Mouse (Mus musculus): ENCODE data around the gene Ctla4. TPM values are rescaled to one million over a fixed set of nuclear protein-coding genes. Genes with fewer than 3 reads are reported as not detected.

Ctla4 gene
- polyA plus RNA-seq, 1 experiment from 2014 or later: not detected

DNA sequence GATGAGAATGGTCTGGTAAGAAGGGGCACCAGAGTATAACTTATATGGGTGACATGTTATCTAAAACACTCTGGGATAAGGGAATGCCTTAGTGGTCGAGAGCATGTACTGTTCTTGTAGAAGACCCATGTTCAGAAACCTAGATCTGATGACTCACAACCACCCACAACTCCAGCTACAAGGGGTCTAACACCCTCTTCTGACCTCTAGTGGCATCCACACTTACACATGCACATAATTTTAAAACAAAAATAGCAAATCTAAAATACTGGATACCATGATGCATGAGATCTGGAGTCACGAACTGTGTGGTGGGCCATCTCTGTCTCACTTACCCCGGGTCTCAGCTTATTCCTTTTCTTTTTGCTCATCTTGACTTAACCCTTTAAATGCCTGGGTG lies 53.2 kb downstream of the Ctla4 start:
- H3K9me3 ChIP-seq (ENCODE audit: control insufficient read depth): no peaks in the 10 kb centered on the region
- H3K27ac ChIP-seq (ENCODE audit: low read depth, low read length): no peak overlapping the region
- no peak for ATAC-seq
- no peak overlapping the region for H3K4me2 ChIP-seq (replicated peaks; ENCODE audit: low read depth)
- H3K36me3 ChIP-seq (ENCODE audit: control insufficient read depth, insufficient read depth): no peaks in the 10 kb centered on the region
- H3K27me3 ChIP-seq (replicated peaks; ENCODE audit: control insufficient read depth, insufficient read depth, low read length): no peaks in the 10 kb centered on the region
- 71% methylated on average over 3 of the region's 3 CpGs for WGBS
- no peak for TF ChIP-seq CTCF (IDR thresholded peaks at IDR 0.05; ENCODE audit: low read depth)
- no peaks in the 10 kb centered on the region for H3K4me1 ChIP-seq (replicated peaks; ENCODE audit: control insufficient read depth, insufficient read depth, low read length)
- no peak overlapping the region for H3K9ac ChIP-seq (ENCODE audit: low read depth, low read length)
- no peak overlapping the region for H3K4me3 ChIP-seq (ENCODE audit: low read depth, low read length)

DNA sequence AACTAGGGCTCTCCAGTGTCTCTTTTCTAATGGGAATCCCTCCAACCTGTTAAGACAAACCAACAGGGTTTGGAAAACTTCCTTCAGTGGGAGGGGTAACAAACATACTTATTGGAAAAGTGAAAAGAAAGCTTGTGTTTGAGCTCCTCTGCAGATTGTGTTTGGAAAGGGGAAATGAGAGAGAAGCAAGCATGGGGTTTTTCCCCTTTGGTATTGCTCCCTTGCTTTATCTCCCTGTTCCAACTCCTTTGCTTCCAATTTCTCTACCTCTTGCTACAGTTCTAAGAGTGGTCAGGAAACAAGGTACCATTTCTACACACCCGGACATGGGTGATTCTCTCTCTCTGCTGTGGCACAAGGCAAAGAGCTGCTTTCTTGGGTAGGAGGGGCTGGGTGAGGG lies 53.8 kb downstream of the Ctla4 start:
- 85% methylated on average over 1 of the region's 1 CpGs for WGBS
- Histone ChIP-seq H3K27me3 (replicated peaks; ENCODE audit: control insufficient read depth, insufficient read depth, low read length) (no peaks in the 10 kb centered on the region), H3K27ac (ENCODE audit: low read depth, low read length) (no peak overlapping the region), H3K4me1 (replicated peaks; ENCODE audit: control insufficient read depth, insufficient read depth, low read length) (no peaks in the 10 kb centered on the region), H3K9ac (ENCODE audit: low read depth, low read length) (no peak overlapping the region), H3K4me3 (ENCODE audit: low read depth, low read length) (no peak overlapping the region), H3K9me3 (ENCODE audit: control insufficient read depth) (no peaks in the 10 kb centered on the region), H3K36me3 (ENCODE audit: control insufficient read depth, insufficient read depth) (no peaks in the 10 kb centered on the region), H3K4me2 (replicated peaks; ENCODE audit: low read depth) (no peak overlapping the region)
- TF ChIP-seq CTCF (IDR thresholded peaks at IDR 0.05; ENCODE audit: low read depth): no peak
- no peak for ATAC-seq

DNA sequence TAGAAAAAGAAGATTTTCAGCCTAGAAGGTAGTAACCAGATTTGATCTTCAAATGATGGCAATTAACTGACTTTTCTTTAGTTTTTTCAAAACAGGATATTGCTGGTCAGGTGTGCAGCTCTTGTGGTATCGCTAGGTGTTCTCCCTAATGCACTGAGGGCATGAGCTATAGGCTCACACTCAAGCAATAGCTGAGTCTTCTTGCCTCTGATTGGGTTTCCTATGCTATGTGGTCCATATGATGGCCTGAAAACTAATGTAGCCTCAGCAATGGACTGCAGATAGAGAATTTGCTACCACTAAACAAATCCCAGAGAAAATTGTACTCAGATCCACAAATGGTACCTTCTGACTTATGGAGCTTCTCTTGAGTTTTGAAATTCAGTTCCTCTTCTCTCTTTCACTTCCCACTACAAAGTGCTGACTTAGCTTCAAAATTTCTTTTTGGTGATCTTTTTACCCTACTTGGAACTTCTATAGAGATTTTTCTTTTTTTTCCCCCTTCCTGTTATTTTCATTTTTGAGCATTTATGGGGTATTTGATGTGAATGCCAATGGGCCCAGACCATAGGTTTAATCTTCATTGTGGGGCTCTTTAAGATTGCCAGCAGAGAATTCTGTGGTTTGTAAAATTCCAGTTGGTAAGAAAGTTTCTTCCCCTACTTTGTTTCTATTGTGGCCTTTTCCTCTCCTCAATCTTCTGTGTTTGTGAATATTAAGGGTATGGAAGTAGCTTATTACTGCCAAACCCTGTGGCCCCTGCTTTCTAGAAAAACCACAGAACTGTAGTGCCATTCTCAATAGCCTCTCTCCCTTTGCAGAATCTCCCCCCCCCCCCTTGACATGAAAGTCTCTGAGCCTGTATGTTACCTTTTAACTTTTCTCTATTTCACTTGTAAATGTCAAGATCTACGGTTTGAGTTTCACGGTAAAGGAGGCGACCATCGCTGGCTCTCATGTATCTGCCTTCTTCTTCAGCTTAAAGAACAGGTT lies 54.6 kb downstream of the Ctla4 start:
- no peak overlapping the region for H3K4me2 ChIP-seq (replicated peaks; ENCODE audit: low read depth)
- no peak overlapping the region for H3K4me3 ChIP-seq (ENCODE audit: low read depth, low read length)
- H3K36me3 ChIP-seq (ENCODE audit: control insufficient read depth, insufficient read depth): no peaks in the 10 kb centered on the region
- ATAC-seq: no peak
- 91% methylated on average over 5 of the region's 5 CpGs for WGBS
- TF ChIP-seq CTCF (IDR thresholded peaks at IDR 0.05; ENCODE audit: low read depth): no peak
- H3K27me3 ChIP-seq (replicated peaks; ENCODE audit: control insufficient read depth, insufficient read depth, low read length): no peaks in the 10 kb centered on the region
- no peak overlapping the region for H3K9ac ChIP-seq (ENCODE audit: low read depth, low read length)
- H3K4me1 ChIP-seq (replicated peaks; ENCODE audit: control insufficient read depth, insufficient read depth, low read length): no peaks in the 10 kb centered on the region
- H3K27ac ChIP-seq (ENCODE audit: low read depth, low read length): no peak overlapping the region
- no peaks in the 10 kb centered on the region for H3K9me3 ChIP-seq (ENCODE audit: control insufficient read depth)

DNA sequence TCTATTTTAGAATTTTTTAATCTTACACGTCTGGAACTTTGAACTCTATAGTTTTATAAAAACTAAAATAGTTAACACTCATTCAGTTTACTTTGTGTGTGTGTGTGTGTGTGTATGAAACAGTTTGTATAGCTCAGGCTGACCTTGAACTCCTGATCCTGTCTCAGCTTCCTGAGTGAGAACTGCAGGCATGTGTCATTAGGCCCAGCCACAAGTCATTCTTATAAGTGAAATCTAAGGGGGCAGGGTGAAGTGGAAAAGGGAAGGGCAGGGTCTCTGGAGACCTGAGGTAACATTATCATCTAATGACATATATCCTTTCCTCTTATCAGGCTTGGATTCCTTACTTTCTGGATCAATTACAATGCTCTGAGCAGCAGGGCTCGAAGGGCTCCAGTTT lies 56.1 kb downstream of the Ctla4 start:
- TF ChIP-seq CTCF (IDR thresholded peaks at IDR 0.05; ENCODE audit: low read depth): no peak
- Histone ChIP-seq H3K9ac (ENCODE audit: low read depth, low read length) (no peak overlapping the region), H3K4me3 (ENCODE audit: low read depth, low read length) (no peak overlapping the region), H3K9me3 (ENCODE audit: control insufficient read depth) (no peaks in the 10 kb centered on the region), H3K4me1 (replicated peaks; ENCODE audit: control insufficient read depth, insufficient read depth, low read length) (no peaks in the 10 kb centered on the region), H3K27ac (ENCODE audit: low read depth, low read length) (no peak overlapping the region), H3K36me3 (ENCODE audit: control insufficient read depth, insufficient read depth) (no peaks in the 10 kb centered on the region), H3K4me2 (replicated peaks; ENCODE audit: low read depth) (no peak overlapping the region), H3K27me3 (replicated peaks; ENCODE audit: control insufficient read depth, insufficient read depth, low read length) (no peaks in the 10 kb centered on the region)
- ATAC-seq: no peak
- WGBS: 86% methylated on average over 2 of the region's 2 CpGs

DNA sequence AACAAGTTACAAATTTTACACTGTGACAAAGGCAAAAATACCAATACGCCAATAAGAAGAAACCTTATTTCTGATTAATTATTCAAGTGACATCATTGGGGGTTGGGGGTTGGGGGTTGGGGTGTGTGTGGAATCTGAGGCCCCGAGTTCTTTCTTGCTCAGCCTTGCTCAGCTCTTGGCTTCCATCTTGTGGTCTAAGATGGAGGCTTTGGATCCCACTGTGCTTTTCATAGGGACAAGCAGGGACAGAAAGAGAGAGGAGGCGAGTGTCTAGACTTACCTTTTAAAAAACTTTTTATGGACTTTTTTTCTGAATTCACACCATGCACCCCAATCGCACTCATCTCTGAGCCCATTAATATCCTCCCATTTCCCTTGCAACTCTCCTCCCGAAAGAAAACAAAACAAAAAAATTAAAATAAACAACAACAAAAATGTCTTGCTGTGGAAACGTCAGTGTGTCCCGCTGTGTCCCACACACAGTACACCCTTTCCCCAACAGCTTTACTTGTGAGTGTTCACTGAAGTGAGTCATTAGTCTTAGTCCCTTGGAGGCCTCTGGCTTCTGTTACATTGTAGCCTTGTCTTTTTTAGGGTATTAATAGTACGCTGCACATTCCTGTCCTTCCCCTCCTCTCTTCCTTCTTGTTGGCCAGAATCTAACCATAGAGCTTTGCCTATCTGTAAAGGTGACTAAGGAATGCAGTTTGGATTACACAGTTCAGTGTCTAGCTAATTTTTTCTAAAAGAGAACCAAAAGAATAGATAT lies 59.0 kb downstream of the Ctla4 start:
- H3K4me2 ChIP-seq (replicated peaks; ENCODE audit: low read depth): no peak overlapping the region
- H3K27me3 ChIP-seq (replicated peaks; ENCODE audit: control insufficient read depth, insufficient read depth, low read length): no peaks in the 10 kb centered on the region
- no peak for TF ChIP-seq CTCF (IDR thresholded peaks at IDR 0.05; ENCODE audit: low read depth)
- H3K4me3 ChIP-seq (ENCODE audit: low read depth, low read length): no peak overlapping the region
- no peak for ATAC-seq
- H3K36me3 ChIP-seq (ENCODE audit: control insufficient read depth, insufficient read depth): no peaks in the 10 kb centered on the region
- WGBS: 85% methylated on average over 8 of the region's 8 CpGs
- H3K4me1 ChIP-seq (replicated peaks; ENCODE audit: control insufficient read depth, insufficient read depth, low read length): no peaks in the 10 kb centered on the region
- no peaks in the 10 kb centered on the region for H3K9me3 ChIP-seq (ENCODE audit: control insufficient read depth)
- no peak overlapping the region for H3K27ac ChIP-seq (ENCODE audit: low read depth, low read length)
- no peak overlapping the region for H3K9ac ChIP-seq (ENCODE audit: low read depth, low read length)

DNA sequence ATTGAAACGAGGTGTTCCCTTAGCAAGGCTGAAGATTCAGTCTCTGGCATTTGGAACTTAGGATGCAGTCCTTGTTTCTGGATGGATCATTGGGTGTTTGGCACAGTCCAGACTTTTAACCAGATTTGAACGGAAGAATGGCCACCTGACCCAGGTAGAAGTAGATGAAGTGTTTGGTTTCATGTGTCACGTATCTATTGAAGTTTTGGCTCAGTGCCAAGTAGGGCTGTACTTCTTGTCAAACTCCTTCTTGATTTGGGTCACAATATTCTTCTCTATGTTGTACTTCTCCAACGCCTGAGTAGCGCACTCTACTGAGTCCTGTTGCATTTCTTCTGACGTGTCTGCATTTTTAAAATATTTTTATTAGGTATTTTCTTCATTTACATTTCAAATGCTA lies 61.3 kb downstream of the Ctla4 start:
- ATAC-seq: no peak

More for the DNA sequence above, 61.3 kb downstream of the Ctla4 start:
- no peak overlapping the region for H3K4me2 ChIP-seq (replicated peaks; ENCODE audit: low read depth)
- no peak overlapping the region for H3K27ac ChIP-seq (ENCODE audit: low read depth, low read length)
- no peaks in the 10 kb centered on the region for H3K27me3 ChIP-seq (replicated peaks; ENCODE audit: control insufficient read depth, insufficient read depth, low read length)
- no peak for TF ChIP-seq CTCF (IDR thresholded peaks at IDR 0.05; ENCODE audit: low read depth)
- H3K4me3 ChIP-seq (ENCODE audit: low read depth, low read length): no peak overlapping the region
- WGBS: 69% methylated on average over 6 of the region's 6 CpGs
- H3K9me3 ChIP-seq (ENCODE audit: control insufficient read depth): no peaks in the 10 kb centered on the region
- no peaks in the 10 kb centered on the region for H3K36me3 ChIP-seq (ENCODE audit: control insufficient read depth, insufficient read depth)
- no peaks in the 10 kb centered on the region for H3K4me1 ChIP-seq (replicated peaks; ENCODE audit: control insufficient read depth, insufficient read depth, low read length)
- H3K9ac ChIP-seq (ENCODE audit: low read depth, low read length): no peak overlapping the region

Measured in intestine, postnatal 0 days (tissue).